Comparison of ENCODE assay signal across 22 mouse cellular contexts in genomic region chr13:11978997-11979396, GRCm38 (mm10).
"Had no signal": no experiment of that assay in that cellular context is flagged by ENCODE, and none has a peak within 500 bp of the region (broad histone marks: within the 10 kb centered on the region; RNA-seq: fewer than 3 reads in every experiment).

No protein-coding gene starts in this region.

- H3K27ac ChIP-seq: kidney, postnatal 0 days; limb, embryonic 10.5 days; limb, embryonic 13.5 days; liver, embryonic 12.5 days; liver, embryonic 15.5 days; macrophage; midbrain, embryonic 12.5 days; midbrain, embryonic 15.5 days; neural tube, embryonic 12.5 days; neural tube, embryonic 15.5 days; stomach, postnatal 0 days had no signal

- H3K9ac ChIP-seq: limb, embryonic 13.5 days; liver, embryonic 12.5 days; liver, embryonic 15.5 days; midbrain, embryonic 12.5 days; midbrain, embryonic 15.5 days; neural tube, embryonic 12.5 days; neural tube, embryonic 15.5 days had no signal

- H3K4me1 ChIP-seq: limb, embryonic 10.5 days; limb, embryonic 13.5 days; liver, embryonic 12.5 days; liver, embryonic 15.5 days; midbrain, embryonic 12.5 days; midbrain, embryonic 15.5 days; neural tube, embryonic 12.5 days; neural tube, embryonic 15.5 days had no signal

- H3K4me2 ChIP-seq: limb, embryonic 13.5 days; liver, embryonic 12.5 days; liver, embryonic 15.5 days; midbrain, embryonic 12.5 days; midbrain, embryonic 15.5 days; neural tube, embryonic 12.5 days; neural tube, embryonic 15.5 days had no signal

- DNase-seq: kidney, adult 2 months; kidney, postnatal 25 days; liver; lung, adult 18-20 months; lung, postnatal 14 days; right cerebral cortex, adult 18-20 months; right cerebral cortex, postnatal 14 days; right cerebral cortex, postnatal 4 days; thymus, adult 2 months; thymus, postnatal 14 days; thymus, postnatal 4 days had no signal

- H3K36me3 ChIP-seq: limb, embryonic 10.5 days; limb, embryonic 13.5 days; liver, embryonic 12.5 days; liver, embryonic 15.5 days; midbrain, embryonic 12.5 days; midbrain, embryonic 15.5 days; neural tube, embryonic 12.5 days; neural tube, embryonic 15.5 days had no signal

- H3K4me3 ChIP-seq: limb, embryonic 10.5 days; limb, embryonic 13.5 days; liver, embryonic 12.5 days; liver, embryonic 15.5 days; midbrain, embryonic 12.5 days; midbrain, embryonic 15.5 days; neural tube, embryonic 12.5 days; neural tube, embryonic 15.5 days had no signal

- H3K27me3 ChIP-seq: limb, embryonic 13.5 days; liver, embryonic 12.5 days; liver, embryonic 15.5 days; midbrain, embryonic 12.5 days; midbrain, embryonic 15.5 days; neural tube, embryonic 12.5 days; neural tube, embryonic 15.5 days had no signal

- H3K9me3 ChIP-seq: limb, embryonic 10.5 days; limb, embryonic 13.5 days; liver, embryonic 12.5 days; liver, embryonic 15.5 days; midbrain, embryonic 12.5 days; midbrain, embryonic 15.5 days; neural tube, embryonic 12.5 days; neural tube, embryonic 15.5 days had no signal

- ATAC-seq: liver, embryonic 12.5 days; midbrain, embryonic 15.5 days had no signal
